Mouse (Mus musculus): ENCODE measurements at regions not wholly inside any gene's neighbourhood (a gene's known extent, or its start where the extent isn't known, plus 50 kb on each side); places are given as distances from the start of the nearest gene placed in this dataset.

- no peak for DNase-seq (ENCODE audit: extremely low spot score, low spot score)
Measured at GRCm38 (mm10) chr16:78247189-78247588, 54.1 kb upstream of the Cxadr start.

GRCm38 (mm10) chr16:78242678-78243077 lies 58.6 kb upstream of the Cxadr start:
- no peak for DNase-seq (ENCODE audit: extremely low spot score, low spot score)

- DNase-seq (ENCODE audit: extremely low spot score, low spot score), result no peak
Measured at GRCm38 (mm10) chr16:78240152-78240551, 61.1 kb upstream of the Cxadr start.

GRCm38 (mm10) chr16:78238052-78238701 lies 63.1 kb upstream of the Cxadr start:
- DNase-seq (ENCODE audit: extremely low spot score, low spot score), result peak; percentile 75

GRCm38 (mm10) chr16:78237641-78238051 lies 63.6 kb upstream of the Cxadr start:
- DNase-seq (ENCODE audit: extremely low spot score, low spot score), result peak; percentile 53

GRCm38 (mm10) chr16:78236746-78237640 lies 64.3 kb upstream of the Cxadr start:
- peak; percentile 34 for DNase-seq (ENCODE audit: extremely low spot score, low spot score)

GRCm38 (mm10) chr16:78232205-78232604 lies 69.1 kb upstream of the Cxadr start:
- no peak for DNase-seq (ENCODE audit: extremely low spot score, low spot score)

GRCm38 (mm10) chr16:78229013-78229412 lies 72.3 kb upstream of the Cxadr start:
- DNase-seq (ENCODE audit: extremely low spot score, low spot score), result no peak

GRCm38 (mm10) chr16:78222377-78222776 lies 78.9 kb upstream of the Cxadr start:
- no peak for DNase-seq (ENCODE audit: extremely low spot score, low spot score)

- no peak for DNase-seq (ENCODE audit: extremely low spot score, low spot score)
Measured at GRCm38 (mm10) chr16:78221781-78222180, 79.5 kb upstream of the Cxadr start.

- DNase-seq (ENCODE audit: extremely low spot score, low spot score), result no peak
Measured at GRCm38 (mm10) chr16:78217633-78218032, 83.7 kb upstream of the Cxadr start.

- DNase-seq (ENCODE audit: extremely low spot score, low spot score), result no peak
Measured at GRCm38 (mm10) chr16:78216752-78217351, 84.4 kb upstream of the Cxadr start.

GRCm38 (mm10) chr16:78211687-78212086 lies 89.6 kb upstream of the Cxadr start:
- no peak for DNase-seq (ENCODE audit: extremely low spot score, low spot score)

GRCm38 (mm10) chr16:78208321-78208720 lies 93.0 kb upstream of the Cxadr start:
- no peak for DNase-seq (ENCODE audit: extremely low spot score, low spot score)

GRCm38 (mm10) chr16:78204332-78204731 lies 97.0 kb upstream of the Cxadr start:
- DNase-seq (ENCODE audit: extremely low spot score, low spot score), result no peak

- DNase-seq (ENCODE audit: extremely low spot score, low spot score), result no peak
Measured at GRCm38 (mm10) chr16:78200044-78200830, 101.1 kb upstream of the Cxadr start.

GRCm38 (mm10) chr16:78199252-78199651 lies 102.0 kb upstream of the Cxadr start:
- DNase-seq (ENCODE audit: extremely low spot score, low spot score), result no peak

- DNase-seq (ENCODE audit: extremely low spot score, low spot score), result peak; percentile 83
Measured at GRCm38 (mm10) chr16:78198642-78199121, 102.6 kb upstream of the Cxadr start.

GRCm38 (mm10) chr16:78197252-78197896 lies 103.9 kb upstream of the Cxadr start:
- DNase-seq (ENCODE audit: extremely low spot score, low spot score), result peak; percentile 76

Measured in neural tube, embryonic 10.5 days (tissue).